Mouse (Mus musculus): ENCODE results near the gene Cblb. TPM values are rescaled to one million over a fixed set of nuclear protein-coding genes. Genes with fewer than 3 reads are reported as not detected.

Gene Cblb
- total RNA-seq, 1 experiment from 2014 or later: 7.1 TPM

DNA sequence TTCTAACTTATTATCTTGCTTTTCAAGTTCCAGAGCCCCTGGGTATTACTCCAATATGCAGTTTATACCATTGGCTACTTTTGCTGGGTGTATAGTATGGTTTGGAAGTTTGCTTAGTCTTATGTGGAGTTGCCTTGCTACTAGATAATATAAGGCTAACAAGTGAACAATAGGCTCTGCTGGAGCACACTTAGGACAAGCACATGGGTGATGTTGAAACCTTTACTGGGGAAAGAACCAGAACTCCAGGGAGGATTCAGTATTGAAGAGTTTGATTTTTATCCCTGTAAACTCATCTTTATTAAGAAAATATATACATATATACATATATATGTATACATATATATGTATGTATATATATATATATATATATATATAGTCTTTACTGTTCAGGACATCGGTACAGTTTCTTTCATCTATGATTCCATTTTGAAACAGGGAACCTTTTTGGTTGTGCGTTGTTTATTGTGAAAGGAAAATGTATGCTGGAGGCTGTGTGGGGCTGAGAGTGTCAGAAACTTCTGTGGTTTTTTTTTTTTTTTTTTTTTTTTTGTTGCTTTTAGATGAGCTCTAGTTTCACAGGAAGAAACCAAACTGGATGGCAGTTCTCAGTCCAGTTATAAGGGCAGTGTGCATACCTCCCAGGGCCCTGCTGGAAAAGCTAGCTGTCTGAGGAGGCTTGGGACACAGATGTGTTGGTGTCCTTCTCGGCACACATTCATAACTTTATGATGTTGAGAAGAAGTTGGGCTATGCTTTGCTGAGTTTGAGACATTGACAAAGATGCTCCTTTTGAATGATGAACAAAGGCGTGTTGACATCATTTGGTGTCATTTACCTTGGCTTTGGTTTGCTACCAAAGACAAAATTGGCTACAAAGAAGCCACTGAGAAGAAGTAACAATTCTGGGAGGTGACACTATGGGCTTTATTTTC, 2.6 kb downstream of the Cblb start:
- no peak for ATAC-seq (replicated peaks in 1 of 2; ENCODE audit: insufficient read depth in 1 of 2, low FRiP score in 2 of 2, low TSS enrichment in 1 of 2, low read depth in 1 of 2, poor library complexity in 2 of 2, severe bottlenecking in 2 of 2)

- ATAC-seq (replicated peaks in 1 of 2; ENCODE audit: insufficient read depth in 1 of 2, low FRiP score in 2 of 2, low TSS enrichment in 1 of 2, low read depth in 1 of 2, poor library complexity in 2 of 2, severe bottlenecking in 2 of 2): no peak
Measured at GRCm38 (mm10) chr16:52034356-52034755, 3.3 kb downstream of the Cblb start.

- no peak for ATAC-seq (replicated peaks in 1 of 2; ENCODE audit: insufficient read depth in 1 of 2, low FRiP score in 2 of 2, low TSS enrichment in 1 of 2, low read depth in 1 of 2, poor library complexity in 2 of 2, severe bottlenecking in 2 of 2)
Measured at GRCm38 (mm10) chr16:52036295-52036694, 5.3 kb downstream of the Cblb start.

GRCm38 (mm10) chr16:52038283-52038682, 7.3 kb downstream of the Cblb start:
- ATAC-seq (replicated peaks in 1 of 2; ENCODE audit: insufficient read depth in 1 of 2, low FRiP score in 2 of 2, low TSS enrichment in 1 of 2, low read depth in 1 of 2, poor library complexity in 2 of 2, severe bottlenecking in 2 of 2): no peak

- ATAC-seq (replicated peaks in 1 of 2; ENCODE audit: insufficient read depth in 1 of 2, low FRiP score in 2 of 2, low TSS enrichment in 1 of 2, low read depth in 1 of 2, poor library complexity in 2 of 2, severe bottlenecking in 2 of 2): no peak
Measured at GRCm38 (mm10) chr16:52038821-52039220, 7.8 kb downstream of the Cblb start.

DNA sequence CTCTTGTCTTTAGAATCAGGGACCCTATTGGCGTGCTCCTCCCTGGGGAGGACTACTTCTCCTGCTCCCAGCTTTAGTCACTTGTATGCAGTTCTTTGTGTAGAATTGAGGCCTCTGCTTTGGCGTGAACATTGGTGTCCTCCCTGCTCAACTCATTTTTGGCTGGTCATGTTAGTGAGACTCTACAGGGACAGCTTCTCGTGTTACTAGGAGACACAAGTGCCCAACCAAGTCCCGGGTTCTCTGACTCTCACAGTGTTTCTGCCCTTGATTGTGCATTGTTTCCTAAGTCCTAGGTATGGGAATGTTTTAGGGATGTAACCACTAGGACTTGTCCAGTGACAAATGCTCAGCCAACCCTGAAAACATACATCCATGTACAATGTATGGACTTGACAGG, 9.9 kb downstream of the Cblb start:
- ATAC-seq (replicated peaks in 1 of 2; ENCODE audit: insufficient read depth in 1 of 2, low FRiP score in 2 of 2, low TSS enrichment in 1 of 2, low read depth in 1 of 2, poor library complexity in 2 of 2, severe bottlenecking in 2 of 2): no peak

DNA sequence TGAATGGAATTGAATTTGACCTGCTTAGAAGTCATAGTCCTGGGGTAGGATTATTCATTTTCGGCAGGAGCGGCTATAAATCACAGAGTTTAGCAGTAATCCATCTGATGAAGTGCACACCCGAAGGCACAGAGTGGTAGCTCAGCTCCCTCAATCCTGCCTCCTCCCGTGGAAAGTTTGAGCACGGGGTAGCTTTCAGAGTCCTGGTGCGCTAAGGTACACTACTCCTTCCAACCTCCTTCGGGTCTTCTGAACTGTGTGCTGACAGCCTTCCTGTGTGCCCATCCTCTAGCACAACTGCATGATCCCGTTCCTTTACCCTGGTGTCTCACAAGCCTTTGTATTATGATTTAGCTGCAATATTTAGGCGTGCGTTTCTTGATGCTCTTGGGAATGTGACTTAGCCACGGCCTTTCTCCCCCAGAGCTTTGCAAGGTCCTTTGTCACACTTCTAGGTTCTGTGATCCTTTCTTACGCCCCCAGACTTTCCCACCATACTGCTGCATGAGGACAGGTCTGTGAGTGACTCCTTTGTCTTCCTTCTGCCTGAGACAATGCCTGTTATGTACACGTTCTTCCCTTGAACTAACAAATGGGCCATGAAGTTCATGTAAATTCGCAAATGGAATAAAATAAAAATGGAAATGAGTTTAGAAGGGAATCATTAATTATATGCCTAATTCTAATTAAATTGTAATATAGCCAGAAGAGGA, 11.8 kb downstream of the Cblb start:
- ATAC-seq (replicated peaks in 1 of 2; ENCODE audit: insufficient read depth in 1 of 2, low FRiP score in 2 of 2, low TSS enrichment in 1 of 2, low read depth in 1 of 2, poor library complexity in 2 of 2, severe bottlenecking in 2 of 2): no peak

GRCm38 (mm10) chr16:52043380-52044117, 12.5 kb downstream of the Cblb start:
- no peak for ATAC-seq (replicated peaks in 1 of 2; ENCODE audit: insufficient read depth in 1 of 2, low FRiP score in 2 of 2, low TSS enrichment in 1 of 2, low read depth in 1 of 2, poor library complexity in 2 of 2, severe bottlenecking in 2 of 2)

- no peak for ATAC-seq (replicated peaks in 1 of 2; ENCODE audit: insufficient read depth in 1 of 2, low FRiP score in 2 of 2, low TSS enrichment in 1 of 2, low read depth in 1 of 2, poor library complexity in 2 of 2, severe bottlenecking in 2 of 2)
Measured at GRCm38 (mm10) chr16:52044518-52044917, 13.5 kb downstream of the Cblb start.

- no peak for ATAC-seq (replicated peaks in 1 of 2; ENCODE audit: insufficient read depth in 1 of 2, low FRiP score in 2 of 2, low TSS enrichment in 1 of 2, low read depth in 1 of 2, poor library complexity in 2 of 2, severe bottlenecking in 2 of 2)
Measured at GRCm38 (mm10) chr16:52044985-52045384, 14.0 kb downstream of the Cblb start.

- no peak for ATAC-seq (replicated peaks in 1 of 2; ENCODE audit: insufficient read depth in 1 of 2, low FRiP score in 2 of 2, low TSS enrichment in 1 of 2, low read depth in 1 of 2, poor library complexity in 2 of 2, severe bottlenecking in 2 of 2)
Measured at GRCm38 (mm10) chr16:52046464-52046863, 15.4 kb downstream of the Cblb start.

- no peak for ATAC-seq (replicated peaks in 1 of 2; ENCODE audit: insufficient read depth in 1 of 2, low FRiP score in 2 of 2, low TSS enrichment in 1 of 2, low read depth in 1 of 2, poor library complexity in 2 of 2, severe bottlenecking in 2 of 2)
Measured at GRCm38 (mm10) chr16:52051106-52051505, 20.1 kb downstream of the Cblb start.

GRCm38 (mm10) chr16:52052734-52053133, 21.7 kb downstream of the Cblb start:
- no peak for ATAC-seq (replicated peaks in 1 of 2; ENCODE audit: insufficient read depth in 1 of 2, low FRiP score in 2 of 2, low TSS enrichment in 1 of 2, low read depth in 1 of 2, poor library complexity in 2 of 2, severe bottlenecking in 2 of 2)

DNA sequence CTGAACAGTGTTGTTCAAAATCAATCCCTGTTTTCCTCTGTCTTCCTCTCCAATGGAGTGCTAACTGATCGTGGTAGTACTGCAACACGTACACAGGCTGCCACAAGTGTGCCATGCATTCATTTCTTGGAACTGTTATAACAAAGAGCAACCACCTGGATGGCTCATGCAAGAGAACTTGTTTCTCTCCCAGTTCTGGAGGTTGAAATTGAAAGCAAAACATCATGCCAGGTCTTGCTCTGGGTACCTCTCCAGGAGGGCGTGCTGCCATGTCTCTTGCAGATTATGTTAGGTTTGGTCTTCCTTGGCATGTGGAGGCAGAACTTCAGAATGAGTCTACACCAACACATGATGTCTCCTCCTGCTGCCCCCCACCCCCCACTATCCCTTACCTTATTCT, 24.2 kb downstream of the Cblb start:
- ATAC-seq (replicated peaks in 1 of 2; ENCODE audit: insufficient read depth in 1 of 2, low FRiP score in 2 of 2, low TSS enrichment in 1 of 2, low read depth in 1 of 2, poor library complexity in 2 of 2, severe bottlenecking in 2 of 2): no peak

DNA sequence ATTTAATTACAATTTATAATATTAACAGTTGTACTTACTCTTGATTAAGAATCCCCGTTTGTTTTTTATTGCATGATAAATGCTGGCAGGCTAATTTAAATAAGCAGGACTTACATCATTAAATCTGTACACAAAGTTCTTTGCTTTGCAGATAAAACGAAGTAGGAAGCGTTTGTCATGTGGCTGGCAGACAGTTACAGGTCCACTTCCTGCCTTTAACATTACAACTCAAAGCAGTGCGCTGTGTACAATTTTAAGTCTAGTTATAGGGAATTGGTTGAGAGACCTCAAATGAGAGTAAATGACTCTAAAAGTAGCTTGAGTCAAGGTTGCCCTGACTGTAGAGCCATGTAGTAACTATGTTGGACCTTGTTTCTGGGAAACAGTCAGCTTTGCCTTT, 25.1 kb downstream of the Cblb start:
- peak in 1 of 2 experiments; percentile 17; a peak in 2 of 4 replicates for ATAC-seq (replicated peaks in 1 of 2; ENCODE audit: insufficient read depth in 1 of 2, low FRiP score in 2 of 2, low TSS enrichment in 1 of 2, low read depth in 1 of 2, poor library complexity in 2 of 2, severe bottlenecking in 2 of 2)

- no peak for ATAC-seq (replicated peaks in 1 of 2; ENCODE audit: insufficient read depth in 1 of 2, low FRiP score in 2 of 2, low TSS enrichment in 1 of 2, low read depth in 1 of 2, poor library complexity in 2 of 2, severe bottlenecking in 2 of 2)
Measured at GRCm38 (mm10) chr16:52057335-52057734, 26.3 kb downstream of the Cblb start.

DNA sequence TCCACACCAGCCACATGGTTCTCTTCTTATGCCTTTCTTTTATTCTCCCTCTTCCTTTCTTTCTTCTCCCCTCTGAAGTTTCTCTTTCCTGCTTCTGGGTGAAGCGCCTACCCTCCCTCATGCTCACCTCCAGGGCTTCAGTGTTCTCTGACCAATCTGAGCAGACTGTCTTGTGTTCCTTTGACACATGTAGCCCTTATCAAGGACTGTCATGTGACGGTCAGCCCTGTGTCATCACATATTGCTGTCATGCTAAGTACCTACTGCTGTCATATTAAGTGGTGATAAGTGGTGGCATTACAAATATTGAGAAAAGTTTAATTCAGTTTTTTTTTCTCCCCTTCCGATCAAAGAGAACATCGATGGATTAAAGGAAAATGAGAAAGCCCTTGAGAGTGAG, 28.5 kb downstream of the Cblb start:
- no peak for ATAC-seq (replicated peaks in 1 of 2; ENCODE audit: insufficient read depth in 1 of 2, low FRiP score in 2 of 2, low TSS enrichment in 1 of 2, low read depth in 1 of 2, poor library complexity in 2 of 2, severe bottlenecking in 2 of 2)

All from hematopoietic stem cell, adult 5-6 weeks (primary cell).